Comparison of ENCODE assay signal across 13 mouse cellular contexts in the genomic region with DNA sequence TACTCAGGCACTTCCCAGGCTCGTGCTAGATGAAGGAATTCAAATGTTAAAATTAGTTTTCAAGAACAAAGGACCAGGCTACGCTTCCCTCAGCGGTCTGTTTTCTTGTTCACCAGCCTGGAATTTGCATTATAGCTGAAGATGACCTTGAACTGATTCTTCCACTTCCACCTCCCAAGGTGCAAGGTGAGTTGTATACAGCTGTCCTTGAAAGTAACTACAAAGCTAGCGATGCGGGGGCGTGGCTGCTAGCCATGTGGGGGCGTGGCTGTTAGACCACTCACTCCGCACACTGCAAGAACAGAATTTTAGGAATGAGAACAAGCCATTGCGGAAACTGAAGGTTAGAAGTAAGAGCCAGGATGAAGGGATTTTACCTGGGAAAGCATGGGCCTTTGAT. TPM values are rescaled to one million over a fixed set of nuclear protein-coding genes. Genes with fewer than 3 reads are reported as not detected.
A peak's percentile ranks its signal among the peaks of the same experiment; 100 is the strongest.
DNase-seq lines count a peak whose midpoint lies in the region; ATAC-seq and TF ChIP-seq lines count a peak whose summit lies in the region.
"Had no signal": no experiment of that assay in that cellular context is flagged by ENCODE, and none has a peak within 500 bp of the region (broad histone marks: within the 10 kb centered on the region; RNA-seq: fewer than 3 reads in every experiment).

No protein-coding gene starts in this region.

- WGBS in heart, embryonic 13.5 days = 4% methylated on average over 9 of the region's 9 CpGs
- 9% methylated on average over 9 of the region's 9 CpGs for WGBS in midbrain, embryonic 10.5 days
- 11% methylated on average over 9 of the region's 9 CpGs for WGBS in midbrain, embryonic 15.5 days
- WGBS in stomach, postnatal 0 days = 15% methylated on average over 9 of the region's 9 CpGs

- no peak for ATAC-seq in heart, embryonic 13.5 days (ENCODE audit: extremely low read depth, insufficient number of reproducible peaks, low FRiP score, low TSS enrichment)
- no peak for ATAC-seq in midbrain, embryonic 15.5 days (replicated peaks)
- ATAC-seq in stomach, postnatal 0 days (ENCODE audit: low FRiP score, low TSS enrichment) = no peak

- 0 out of 2 replicates have a peak overlapping the region, but pooled peaks have one; percentile 44 for H3K9ac ChIP-seq in heart, embryonic 13.5 days
- no peak overlapping the region for H3K9ac ChIP-seq in midbrain, embryonic 15.5 days
- H3K9ac ChIP-seq in stomach, postnatal 0 days (ENCODE audit: low read length) = no peak overlapping the region

- no peak for TF ChIP-seq EP300 in stomach, postnatal 0 days (optimal IDR thresholded peaks at IDR 0.05)

- no peak for DNase-seq in heart, postnatal 4 days
- DNase-seq in midbrain, embryonic 10.5 days (ENCODE audit: low spot score) = peak; percentile 19
- peak; percentile 42 to 54 for DNase-seq in kidney, postnatal 4 days
- peak; percentile 17 for DNase-seq in stomach, postnatal 0 days (ENCODE audit: low spot score)
- no peak for DNase-seq in urinary bladder, adult 18-20 months (ENCODE audit: low spot score in 2 of 2)
- DNase-seq in layer of hippocampus, adult 18-20 months (ENCODE audit: low spot score in 2 of 2) = no peak
- DNase-seq: layer of hippocampus, postnatal 36 days; midbrain, embryonic 14.5 days; right cerebral cortex, adult 18-20 months; thymus, postnatal 14 days had no signal

- no peaks in the 10 kb centered on the region for H3K36me3 ChIP-seq in heart, embryonic 13.5 days
- H3K36me3 ChIP-seq in midbrain, embryonic 10.5 days = no peaks in the 10 kb centered on the region
- no peaks in the 10 kb centered on the region for H3K36me3 ChIP-seq in midbrain, embryonic 15.5 days (replicated peaks)
- no peaks in the 10 kb centered on the region for H3K36me3 ChIP-seq in stomach, postnatal 0 days (ENCODE audit: control insufficient read depth, insufficient read depth, low read length)

- no peak for TF ChIP-seq CTCF in stomach, postnatal 0 days (IDR thresholded peaks at IDR 0.05; ENCODE audit: low read depth)

- H3K4me3 ChIP-seq in heart, embryonic 13.5 days = peak overlapping the region; percentile 27
- H3K4me3 ChIP-seq in midbrain, embryonic 10.5 days = no peak overlapping the region
- no peak overlapping the region for H3K4me3 ChIP-seq in midbrain, embryonic 15.5 days
- H3K4me3 ChIP-seq in stomach, postnatal 0 days (ENCODE audit: low read depth, low read length) = no peak overlapping the region

- H3K27me3 ChIP-seq in heart, embryonic 13.5 days (replicated peaks) = peaks cover 71% of the 10 kb centered on the region
- H3K27me3 ChIP-seq in midbrain, embryonic 10.5 days (ENCODE audit: low read depth, poor library complexity, severe bottlenecking) = peaks cover 68% of the 10 kb centered on the region
- peaks cover 47% of the 10 kb centered on the region for H3K27me3 ChIP-seq in midbrain, embryonic 15.5 days (replicated peaks)
- H3K27me3 ChIP-seq in stomach, postnatal 0 days (ENCODE audit: control insufficient read depth, insufficient read depth, low read length) = no peaks in the 10 kb centered on the region

- peaks cover 20% of the 10 kb centered on the region for H3K4me1 ChIP-seq in heart, embryonic 13.5 days
- H3K4me1 ChIP-seq in midbrain, embryonic 10.5 days = peaks cover 17% of the 10 kb centered on the region
- H3K4me1 ChIP-seq in midbrain, embryonic 15.5 days = peaks cover 8% of the 10 kb centered on the region; the same call in 1 of the 2 replicates
- no peaks in the 10 kb centered on the region for H3K4me1 ChIP-seq in stomach, postnatal 0 days (replicated peaks; ENCODE audit: control insufficient read depth, insufficient read depth)

- peak overlapping the region; percentile 59 for H3K4me2 ChIP-seq in heart, embryonic 13.5 days
- no peak overlapping the region for H3K4me2 ChIP-seq in midbrain, embryonic 15.5 days
- H3K4me2 ChIP-seq in stomach, postnatal 0 days (replicated peaks; ENCODE audit: low read depth) = no peak overlapping the region

- H3K9me3 ChIP-seq in heart, embryonic 13.5 days = no peaks in the 10 kb centered on the region
- no peaks in the 10 kb centered on the region for H3K9me3 ChIP-seq in midbrain, embryonic 10.5 days (replicated peaks)
- no peaks in the 10 kb centered on the region for H3K9me3 ChIP-seq in midbrain, embryonic 15.5 days
- H3K9me3 ChIP-seq in stomach, postnatal 0 days (ENCODE audit: control insufficient read depth, low read length) = no peaks in the 10 kb centered on the region

- no peak overlapping the region for H3K27ac ChIP-seq in heart, embryonic 13.5 days (replicated peaks)
- no peak overlapping the region for H3K27ac ChIP-seq in midbrain, embryonic 10.5 days (replicated peaks)
- no peak overlapping the region for H3K27ac ChIP-seq in midbrain, embryonic 15.5 days
- H3K27ac ChIP-seq in stomach, postnatal 0 days (replicated peaks) = no peak overlapping the region

RNA-seq across cellular contexts. Expression of a gene that starts 1.2 kb away (rescaled TPM):
- 0.08 TPM in 2 replicates for polyA plus RNA-seq in heart, embryonic 13.5 days (2015; fragmentation: Nextera tagmentation; extraction: Ambion mirVana)
- not detected for total RNA-seq in heart, postnatal 4 days (2021)
- 0.05 TPM in 1 of 2 replicates, not detected in the other for polyA plus RNA-seq in midbrain, embryonic 10.5 days (2016; fragmentation: Nextera tagmentation; extraction: Ambion mirVana)
- 0.09 TPM in 1 of 2 replicates, not detected in the other for polyA plus RNA-seq in midbrain, embryonic 15.5 days (2015; fragmentation: Nextera tagmentation; extraction: Ambion mirVana)
- polyA plus RNA-seq in stomach, postnatal 0 days (2015; fragmentation: Nextera tagmentation; extraction: Ambion mirVana) = 0.04 and 0.11 TPM in 2 replicates
- total RNA-seq in layer of hippocampus, adult 18-20 months (2021) = not detected
- total RNA-seq: gastrocnemius, postnatal 4 days; layer of hippocampus, postnatal 36 days had no signal
- polyA plus RNA-seq: midbrain, embryonic 14.5 days had no signal

RNA-seq across cellular contexts. Expression of a gene that starts 53.8 kb away (rescaled TPM):
- 18.5 and 21.1 TPM in 2 replicates for polyA plus RNA-seq in heart, embryonic 13.5 days (2015; fragmentation: Nextera tagmentation; extraction: Ambion mirVana)
- total RNA-seq in heart, postnatal 4 days (2021) = 10 to 100 TPM; 22.1 to 27.9 TPM
- polyA plus RNA-seq in midbrain, embryonic 10.5 days (2016; fragmentation: Nextera tagmentation; extraction: Ambion mirVana) = 16.4 and 18.3 TPM in 2 replicates
- 7.2 and 9.6 TPM in 2 replicates for polyA plus RNA-seq in midbrain, embryonic 15.5 days (2015; fragmentation: Nextera tagmentation; extraction: Ambion mirVana)
- 22.1 and 23.4 TPM in 2 replicates for polyA plus RNA-seq in stomach, postnatal 0 days (2015; fragmentation: Nextera tagmentation; extraction: Ambion mirVana)
- 10 to 100 TPM; 16.5 to 17.7 TPM for total RNA-seq in layer of hippocampus, adult 18-20 months (2021)

Comparison
In these comparisons a context has a peak if more than half of its experiments do, and no peak if none do; other contexts are left out.
1. DNase-seq: peak in midbrain, embryonic 10.5 days (single experiment), kidney, postnatal 4 days (2 of 2) and stomach, postnatal 0 days (single experiment); none in heart, postnatal 4 days (single experiment), urinary bladder, adult 18-20 months (0 of 2) and layer of hippocampus, adult 18-20 months (0 of 2).